Mouse (Mus musculus) MEL (cell line): ENCODE data around the gene Erc2. TPM values are rescaled to one million over a fixed set of nuclear protein-coding genes. Genes with fewer than 3 reads are reported as not detected.

ENCODE experiments used
- DNase-seq: peaks from one replicate; pipeline ENCODE4 v3.0.0; 2011; ENCODE audit warnings: low read depth, low spot score
- H3K27ac ChIP-seq: 2 replicates; pipeline ENCODE4 v1.5.1; 2012; ENCODE audit warnings: low read depth, mild to moderate bottlenecking, control low read depth, low read length, moderate library complexity; ENCODE audit not compliant: control insufficient read depth
- H3K27me3 ChIP-seq, 2 experiments: fragments of 150-350 bp in 1 of 2; sonication (generic) in 1 of 2; 2 replicates each; pipeline ENCODE4 v1.6.1; 2012; ENCODE audit warnings: low read length in 2 of 2, mild to moderate bottlenecking in 2 of 2, improper control_type of control experiment in 1 of 2, moderate library complexity in 1 of 2; ENCODE audit not compliant: insufficient read depth in 2 of 2, control insufficient read depth in 1 of 2
- H3K36me3 ChIP-seq, 2 experiments: 2 replicates each; pipeline ENCODE4 v1.6.1; 2012 to 2014; ENCODE audit warnings: low read length in 2 of 2, improper control_type of control experiment in 1 of 2, inconsistent platforms in 1 of 2, mild to moderate bottlenecking in 1 of 2; ENCODE audit not compliant: insufficient read depth in 2 of 2, control insufficient read depth in 1 of 2
- H3K4me1 ChIP-seq, 2 experiments: fragments of 150-350 bp in 1 of 2; sonication (generic) in 1 of 2; 2 replicates each; pipeline ENCODE4 v1.6.1; 2012; ENCODE audit warnings: low read length in 2 of 2, improper control_type of control experiment in 1 of 2, mild to moderate bottlenecking in 1 of 2; ENCODE audit not compliant: insufficient read depth in 2 of 2, control insufficient read depth in 1 of 2
- H3K4me3 ChIP-seq, 2 experiments: fragments of 150-350 bp in 1 of 2; sonication (generic) in 1 of 2; 2 replicates each; pipeline ENCODE4 v1.5.1; 2012; ENCODE audit warnings: low read depth in 2 of 2, low read length in 2 of 2, mild to moderate bottlenecking in 2 of 2, moderate library complexity in 2 of 2, control low read depth in 1 of 2, improper control_type of control experiment in 1 of 2; ENCODE audit not compliant: control insufficient read depth in 1 of 2, insufficient read depth in 1 of 2
- H3K79me2 ChIP-seq: 2 replicates; pipeline ENCODE4 v1.6.1; 2012; ENCODE audit warnings: mild to moderate bottlenecking, low read length, moderate library complexity; ENCODE audit not compliant: control insufficient read depth, poor library complexity, insufficient read depth
- H3K9ac ChIP-seq: 2 replicates; pipeline ENCODE4 v1.6.1; 2012; ENCODE audit warnings: low read depth, mild to moderate bottlenecking, control low read depth, low read length, moderate library complexity; ENCODE audit not compliant: control insufficient read depth, poor library complexity, severe bottlenecking
- H3K9me3 ChIP-seq: fragments of 150-350 bp; sonication (generic); replicated peaks from 2 replicates; pipeline ENCODE4 v1.6.1; 2012; ENCODE audit warnings: mild to moderate bottlenecking, low read length, improper control_type of control experiment, moderate library complexity; ENCODE audit not compliant: insufficient read depth
- BHLHE40 ChIP-seq: IDR thresholded peaks from 2 replicates; pipeline ENCODE4 v1.6.1; 2012; ENCODE audit warnings: low read depth, mild to moderate bottlenecking, inconsistent platforms, low read length, improper control_type of control experiment, borderline replicate concordance
- CHD1 ChIP-seq: IDR thresholded peaks from 2 replicates; pipeline ENCODE4 v1.6.1; 2012; ENCODE audit warnings: low read depth, mild to moderate bottlenecking, inconsistent platforms, low read length, improper control_type of control experiment
- CHD2 ChIP-seq: IDR thresholded peaks from 2 replicates; pipeline ENCODE4 v1.6.1; 2011; ENCODE audit warnings: low read length, improper control_type of control experiment
- EP300 ChIP-seq, 2 experiments: IDR thresholded peaks; 2 replicates each; pipeline ENCODE4 v1.6.1; 2011; ENCODE audit warnings: improper control_type of control experiment in 2 of 2, low read length in 2 of 2, low read depth in 1 of 2, mild to moderate bottlenecking in 1 of 2
- ETS1 ChIP-seq: IDR thresholded peaks from 2 replicates; pipeline ENCODE4 v1.6.1; 2012; ENCODE audit warnings: low read depth, mild to moderate bottlenecking, inconsistent platforms, low read length, improper control_type of control experiment, moderate library complexity
- GATA1 ChIP-seq: IDR thresholded peaks from 2 replicates; pipeline ENCODE4 v1.6.1; 2011; ENCODE audit warnings: low read depth, low read length, improper control_type of control experiment
- MAFK ChIP-seq: IDR thresholded peaks from 2 replicates; pipeline ENCODE4 v1.6.1; 2011; ENCODE audit warnings: low read depth, mild to moderate bottlenecking, low read length, improper control_type of control experiment, borderline replicate concordance
- MYC ChIP-seq: IDR thresholded peaks from 2 replicates; pipeline ENCODE4 v1.6.1; 2011; ENCODE audit warnings: low read depth, mild to moderate bottlenecking, low read length, improper control_type of control experiment, moderate library complexity
- NRF1 ChIP-seq: IDR thresholded peaks from 2 replicates; pipeline ENCODE4 v1.6.1; 2014; ENCODE audit warnings: low read depth, mild to moderate bottlenecking, inconsistent platforms, low read length, improper control_type of control experiment, moderate library complexity; ENCODE audit not compliant: poor library complexity, insufficient read depth, severe bottlenecking
- POLR2A ChIP-seq, 2 experiments: IDR thresholded peaks; 2 replicates each; pipeline ENCODE4 v1.6.1; 2011 to 2012; ENCODE audit warnings: low read length in 2 of 2, mild to moderate bottlenecking in 2 of 2, control low read depth in 1 of 2, improper control_type of control experiment in 1 of 2, low read depth in 1 of 2, moderate library complexity in 1 of 2; ENCODE audit not compliant: control insufficient read depth in 1 of 2, insufficient read depth in 1 of 2, poor library complexity in 1 of 2
- POLR2AphosphoS2 ChIP-seq: IDR thresholded peaks from 2 replicates; pipeline ENCODE4 v1.6.1; 2011; ENCODE audit warnings: low read length, improper control_type of control experiment
- RAD21 ChIP-seq: IDR thresholded peaks from 2 replicates; pipeline ENCODE4 v1.6.1; 2011; ENCODE audit warnings: mild to moderate bottlenecking, low read depth, low read length, improper control_type of control experiment
- RCOR1 ChIP-seq: IDR thresholded peaks from 2 replicates; pipeline ENCODE4 v1.6.1; 2012; ENCODE audit warnings: low read depth, mild to moderate bottlenecking, inconsistent platforms, low read length, improper control_type of control experiment
- SIN3A ChIP-seq: IDR thresholded peaks from 2 replicates; pipeline ENCODE4 v1.6.1; 2012; ENCODE audit warnings: low read length, improper control_type of control experiment, inconsistent platforms
- TAL1 ChIP-seq: IDR thresholded peaks from 2 replicates; pipeline ENCODE4 v1.6.1; 2012; ENCODE audit warnings: mild to moderate bottlenecking, inconsistent platforms, low read length, moderate library complexity, mixed read lengths
- TBP ChIP-seq: IDR thresholded peaks from 2 replicates; pipeline ENCODE4 v1.8.0; 2011; ENCODE audit warnings: low read depth, low read length, improper control_type of control experiment
- TCF12 ChIP-seq: IDR thresholded peaks from 2 replicates; pipeline ENCODE4 v1.6.1; 2014; ENCODE audit warnings: low read depth, mild to moderate bottlenecking, inconsistent platforms, low read length, improper control_type of control experiment, moderate library complexity
- UBTF ChIP-seq: IDR thresholded peaks from 2 replicates; pipeline ENCODE4 v1.6.1; 2012; ENCODE audit warnings: low read depth, mild to moderate bottlenecking, inconsistent platforms, low read length, improper control_type of control experiment, moderate library complexity, borderline replicate concordance; ENCODE audit not compliant: insufficient read depth
- USF1 ChIP-seq: IDR thresholded peaks from 2 replicates; pipeline ENCODE4 v1.6.1; 2014; ENCODE audit warnings: low read depth, mild to moderate bottlenecking, inconsistent platforms, low read length, improper control_type of control experiment, moderate library complexity
- ZC3H11A ChIP-seq: IDR thresholded peaks from 2 replicates; pipeline ENCODE4 v1.6.1; 2012; ENCODE audit warnings: low read depth, mild to moderate bottlenecking, inconsistent platforms, low read length, improper control_type of control experiment
- ZKSCAN1 ChIP-seq: IDR thresholded peaks from 2 replicates; pipeline ENCODE4 v1.6.1; 2012; ENCODE audit warnings: low read depth, mild to moderate bottlenecking, inconsistent platforms, low read length, improper control_type of control experiment, moderate library complexity
- ZMIZ1 ChIP-seq: IDR thresholded peaks from 2 replicates; pipeline ENCODE4 v1.6.1; 2012; ENCODE audit warnings: low read depth, mild to moderate bottlenecking, inconsistent platforms, low read length, improper control_type of control experiment, moderate library complexity
- polyA plus RNA-seq, 2 experiments: library from polyadenylated mRNA; stranded (reverse) in 1 of 2; unstranded in 1 of 2; fragments of >175 nt in 1 of 2; fragments of >200 nt in 1 of 2; gene quantifications; 2 replicates each; pipeline versions ENCODE4 v1.2.1 to v1.2.4; 2012; ENCODE audit warnings: low replicate concordance in 2 of 2, low read depth in 1 of 2; ENCODE audit not compliant: insufficient read length in 2 of 2, insufficient read depth in 1 of 2, missing spikeins in 1 of 2
- total RNA-seq: library from RNA; depleted of rRNA; stranded (reverse); fragments of 300-350 nt; gene quantifications from 2 replicates; pipeline ENCODE4 v1.2.3, GENCODE M21; 2012

Erc2 gene
- total and polyA plus RNA-seq, 3 experiments = not detected

DNA sequence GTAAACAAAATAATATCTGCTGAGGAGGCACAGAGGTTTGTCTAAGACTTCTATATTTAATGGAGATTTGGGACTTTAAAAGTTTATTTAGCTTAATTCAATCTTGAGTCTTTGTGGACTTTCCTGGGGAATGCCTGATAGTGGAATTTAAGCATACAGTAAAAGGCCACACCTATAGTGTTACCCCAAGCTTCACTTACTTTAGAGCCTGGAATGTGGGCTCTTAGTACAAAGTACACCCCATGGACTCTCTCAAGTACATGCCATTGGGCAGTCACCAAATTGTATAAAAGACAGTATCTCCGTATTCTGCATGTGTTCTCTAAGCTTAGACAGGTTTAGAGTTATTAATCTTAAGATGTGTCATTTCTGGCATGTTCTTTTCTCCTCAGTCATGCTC lies 213.1 kb downstream of the Erc2 start:
- DNase-seq = no peak
- no peak overlapping the region for H3K27ac ChIP-seq

GRCm38 (mm10) chr14:27837601-27838105 lies 215.4 kb downstream of the Erc2 start:
- Histone ChIP-seq H3K36me3 (no peaks in the 10 kb centered on the region), H3K79me2 (no peaks in the 10 kb centered on the region), H3K27ac (no peak overlapping the region), H3K9ac (no peak overlapping the region), H3K4me1 (no peaks in the 10 kb centered on the region), H3K4me3 (no peak overlapping the region), H3K27me3 (no peaks in the 10 kb centered on the region), H3K9me3 (no peaks in the 10 kb centered on the region)
- no peak for DNase-seq
- no peak for TF ChIP-seq USF1
- no peak for TF ChIP-seq NRF1
- TF ChIP-seq GATA1 = no peak
- TF ChIP-seq RCOR1 = no peak
- TF ChIP-seq ETS1 = no peak
- no peak for TF ChIP-seq CHD2
- no peak for TF ChIP-seq TAL1

More for the DNA sequence above, 213.1 kb downstream of the Erc2 start:
- Histone ChIP-seq H3K4me3 (no peak overlapping the region), H3K4me1 (no peaks in the 10 kb centered on the region), H3K36me3 (no peaks in the 10 kb centered on the region), H3K9me3 (no peaks in the 10 kb centered on the region), H3K9ac (no peak overlapping the region), H3K79me2 (no peaks in the 10 kb centered on the region), H3K27me3 (no peaks in the 10 kb centered on the region)
- TF ChIP-seq MAFK (no peak), UBTF (no peak), POLR2A (IDR thresholded peaks at IDR 0.05; ENCODE audit: control insufficient read depth in 1 of 2, insufficient read depth in 1 of 2, low read depth in 1 of 2, low read length in 2 of 2, poor library complexity in 1 of 2) (no peak), EP300 (IDR thresholded peaks at IDR 0.05; ENCODE audit: low read depth in 1 of 2, low read length in 2 of 2) (no peak), TAL1 (no peak), BHLHE40 (no peak), ZMIZ1 (no peak), CHD1 (no peak), ZC3H11A (no peak), SIN3A (no peak), POLR2AphosphoS2 (no peak), RAD21 (no peak), RCOR1 (no peak), TCF12 (no peak), MYC (no peak), ZKSCAN1 (no peak), TBP (no peak)
